Mouse (Mus musculus) cerebellum, adult 11-12 months (tissue): ENCODE results near the gene Auts2.

Experiments
- DNase-seq: peaks from one replicate; pipeline ENCODE4 v3.0.0; 2022

Auts2 gene

GRCm38 (mm10) chr5:132073677-132074359 lies 469.3 kb downstream of the Auts2 start:
- DNase-seq: peak; percentile 32

GRCm38 (mm10) chr5:132072356-132072755 lies 470.8 kb downstream of the Auts2 start:
- no peak for DNase-seq

GRCm38 (mm10) chr5:132067750-132068739 lies 475.1 kb downstream of the Auts2 start:
- no peak for DNase-seq

GRCm38 (mm10) chr5:132060116-132060515 lies 483.0 kb downstream of the Auts2 start:
- no peak for DNase-seq

GRCm38 (mm10) chr5:132052637-132053036 lies 490.5 kb downstream of the Auts2 start:
- DNase-seq: no peak

GRCm38 (mm10) chr5:132039584-132039983 lies 503.6 kb downstream of the Auts2 start:
- DNase-seq: no peak

- no peak for DNase-seq
Observed at GRCm38 (mm10) chr5:132033491-132034350, 509.4 kb downstream of the Auts2 start.

GRCm38 (mm10) chr5:132030941-132031531 lies 512.1 kb downstream of the Auts2 start:
- DNase-seq: no peak

- peak; percentile 10 for DNase-seq
Observed at GRCm38 (mm10) chr5:132029638-132030037, 513.5 kb downstream of the Auts2 start.

GRCm38 (mm10) chr5:132029038-132029437 lies 514.1 kb downstream of the Auts2 start:
- no peak for DNase-seq

GRCm38 (mm10) chr5:132027859-132028498 lies 515.2 kb downstream of the Auts2 start:
- DNase-seq: no peak

GRCm38 (mm10) chr5:132013296-132013695 lies 529.8 kb downstream of the Auts2 start:
- no peak for DNase-seq

- DNase-seq: peak; percentile 78
Observed at GRCm38 (mm10) chr5:132011795-132012194, 531.3 kb downstream of the Auts2 start.

- no peak for DNase-seq
Observed at GRCm38 (mm10) chr5:132008703-132009222, 534.4 kb downstream of the Auts2 start.

GRCm38 (mm10) chr5:132007907-132008306 lies 535.2 kb downstream of the Auts2 start:
- DNase-seq: no peak

- no peak for DNase-seq
Observed at GRCm38 (mm10) chr5:131992681-131993211, 550.4 kb downstream of the Auts2 start.

- no peak for DNase-seq
Observed at GRCm38 (mm10) chr5:131992268-131992667, 550.9 kb downstream of the Auts2 start.

- DNase-seq: no peak
Observed at GRCm38 (mm10) chr5:131990532-131990931, 552.6 kb downstream of the Auts2 start.

- no peak for DNase-seq
Observed at GRCm38 (mm10) chr5:131981451-131981850, 561.7 kb downstream of the Auts2 start.

- DNase-seq: no peak
Observed at GRCm38 (mm10) chr5:131978939-131979338, 564.2 kb downstream of the Auts2 start.

- no peak for DNase-seq
Observed at GRCm38 (mm10) chr5:131977497-131977896, 565.6 kb downstream of the Auts2 start.
